Mouse (Mus musculus): ENCODE results near the gene Epb41l1. TPM values are rescaled to one million over a fixed set of nuclear protein-coding genes. Genes with fewer than 3 reads are reported as not detected.

The Epb41l1 gene
- polyA plus RNA-seq, 1 experiment = 7.0 TPM

DNA sequence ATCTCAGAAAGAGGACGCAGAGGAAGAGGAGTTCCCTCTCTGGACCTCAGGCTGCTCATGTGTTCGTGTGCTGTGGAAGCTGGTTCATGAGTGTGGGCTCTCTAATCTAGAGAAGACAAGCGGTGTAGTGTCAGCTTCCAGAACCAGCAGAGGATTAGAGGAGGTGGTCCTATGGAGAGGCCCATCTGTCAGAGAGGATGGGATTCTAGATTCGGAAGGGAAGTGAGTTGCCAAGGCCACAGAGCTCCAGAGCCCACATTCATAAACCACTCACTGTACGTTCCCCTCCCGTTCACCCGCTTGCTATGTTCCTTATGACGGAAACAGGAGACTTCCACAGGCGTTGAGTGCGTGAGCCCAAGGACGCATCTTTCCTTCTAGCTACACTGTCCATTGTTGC, 16.9 kb downstream of the Epb41l1 start:
- Histone ChIP-seq H3K4me1 (peaks cover 11% of the 10 kb centered on the region), H3K9me3 (no peaks in the 10 kb centered on the region), H3K4me3 (replicated peaks) (no peak overlapping the region), H3K36me3 (replicated peaks; ENCODE audit: low read length) (no peaks in the 10 kb centered on the region), H3K27me3 (replicated peaks) (peaks cover 67% of the 10 kb centered on the region)
- no peak for TF ChIP-seq FLI1 (IDR thresholded peaks at IDR 0.05; ENCODE audit: low read length)
- no peak for TF ChIP-seq GATA1 (IDR thresholded peaks at IDR 0.05; ENCODE audit: borderline replicate concordance, low read length)

DNA sequence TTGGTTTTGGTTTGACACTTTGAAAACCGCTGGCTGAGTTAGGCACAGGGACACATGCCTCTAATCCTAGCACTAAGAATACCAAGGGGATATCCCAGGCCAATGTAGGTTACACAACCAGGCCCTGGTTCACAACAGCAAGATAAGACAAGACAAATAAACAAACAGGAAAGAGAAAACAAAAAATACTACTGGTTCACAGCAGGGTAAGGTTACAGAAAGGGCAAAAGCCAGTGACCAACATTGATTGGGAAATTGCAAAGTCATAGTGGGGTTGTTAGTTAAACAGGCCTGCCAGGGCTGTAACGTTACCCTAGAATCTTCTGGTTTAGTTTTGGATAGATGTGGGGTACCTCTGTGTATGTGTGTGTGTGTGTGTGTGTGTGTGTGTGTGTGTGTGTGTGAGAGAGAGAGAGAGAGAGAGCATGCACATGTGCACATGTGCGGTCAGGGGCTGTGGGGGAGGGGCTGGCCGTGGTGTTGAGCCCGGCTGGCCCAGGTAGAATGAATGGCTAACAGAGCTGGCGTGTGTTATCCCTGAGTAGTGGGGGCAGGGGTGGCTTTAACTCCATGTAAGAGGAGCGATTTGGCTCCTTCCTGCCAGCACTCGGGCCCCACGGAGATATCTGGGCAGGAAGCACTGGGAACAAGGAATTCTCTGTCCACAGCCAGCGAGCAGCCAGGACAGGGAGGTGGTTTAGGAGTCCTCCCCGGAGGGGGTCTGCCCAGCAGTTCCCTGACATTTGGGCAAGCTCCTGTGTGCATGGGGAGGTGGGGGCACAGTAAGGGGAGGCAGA, 19.2 kb downstream of the Epb41l1 start:
- Histone ChIP-seq H3K9me3 (peaks cover 2% of the 10 kb centered on the region), H3K27me3 (replicated peaks) (peaks cover 75% of the 10 kb centered on the region), H3K36me3 (replicated peaks; ENCODE audit: low read length) (no peaks in the 10 kb centered on the region), H3K4me3 (replicated peaks) (no peak overlapping the region), H3K4me1 (peaks cover 11% of the 10 kb centered on the region)
- TF ChIP-seq GATA1 (IDR thresholded peaks at IDR 0.05; ENCODE audit: borderline replicate concordance, low read length) (no peak), FLI1 (IDR thresholded peaks at IDR 0.05; ENCODE audit: low read length) (no peak)

DNA sequence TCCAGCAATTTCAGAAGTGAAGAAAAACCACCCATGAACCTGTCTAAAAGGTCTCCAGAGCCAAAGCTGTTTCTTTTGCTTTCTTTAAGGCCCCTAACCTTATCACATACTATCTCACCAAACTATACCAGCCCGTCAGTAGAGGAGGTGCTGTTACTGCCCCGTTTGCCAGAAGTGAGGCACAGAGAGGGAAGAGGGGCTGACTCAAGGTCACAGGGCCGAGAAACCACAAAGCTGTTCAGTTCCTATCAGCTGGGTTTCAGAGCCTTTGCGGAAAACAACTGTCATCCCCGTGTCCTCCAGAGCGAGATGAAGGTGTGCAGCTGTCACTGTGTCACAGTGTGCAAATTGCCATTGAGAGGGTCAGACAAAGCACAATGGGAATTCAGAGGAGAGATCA, 21.2 kb downstream of the Epb41l1 start:
- Histone ChIP-seq H3K9me3 (peaks cover 16% of the 10 kb centered on the region), H3K27me3 (replicated peaks) (peaks cover 76% of the 10 kb centered on the region), H3K4me3 (replicated peaks) (no peak overlapping the region), H3K36me3 (replicated peaks; ENCODE audit: low read length) (no peaks in the 10 kb centered on the region), H3K4me1 (peaks cover 11% of the 10 kb centered on the region)
- TF ChIP-seq FLI1 (IDR thresholded peaks at IDR 0.05; ENCODE audit: low read length) (no peak), GATA1 (IDR thresholded peaks at IDR 0.05; ENCODE audit: borderline replicate concordance, low read length) (no peak)

DNA sequence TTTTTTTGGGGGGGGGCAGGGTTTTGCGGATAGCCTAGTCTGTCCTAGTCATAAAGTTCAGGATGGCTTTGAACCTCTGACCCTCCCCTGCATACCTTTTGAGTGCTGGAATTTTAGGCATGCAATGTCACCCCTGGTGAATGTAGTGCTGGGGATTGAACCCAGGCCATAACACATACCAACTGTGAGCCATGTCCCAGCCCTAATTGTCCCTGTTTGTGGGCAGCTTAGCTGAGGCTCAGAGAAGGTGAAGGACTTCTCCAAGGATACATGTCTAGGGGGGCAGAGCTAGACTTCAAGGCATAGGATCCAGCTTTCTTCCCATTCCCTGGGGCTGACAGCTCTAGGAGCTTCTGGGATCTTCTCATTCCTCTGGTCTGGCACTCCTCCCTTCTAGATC, 22.6 kb downstream of the Epb41l1 start:
- no peaks in the 10 kb centered on the region for H3K36me3 ChIP-seq (replicated peaks; ENCODE audit: low read length)
- no peak overlapping the region for H3K4me3 ChIP-seq (replicated peaks)
- peaks cover 11% of the 10 kb centered on the region for H3K4me1 ChIP-seq
- peaks cover 77% of the 10 kb centered on the region for H3K27me3 ChIP-seq (replicated peaks)
- peaks cover 16% of the 10 kb centered on the region for H3K9me3 ChIP-seq
- TF ChIP-seq FLI1 (IDR thresholded peaks at IDR 0.05; ENCODE audit: low read length) (no peak), GATA1 (IDR thresholded peaks at IDR 0.05; ENCODE audit: borderline replicate concordance, low read length) (no peak)

DNA sequence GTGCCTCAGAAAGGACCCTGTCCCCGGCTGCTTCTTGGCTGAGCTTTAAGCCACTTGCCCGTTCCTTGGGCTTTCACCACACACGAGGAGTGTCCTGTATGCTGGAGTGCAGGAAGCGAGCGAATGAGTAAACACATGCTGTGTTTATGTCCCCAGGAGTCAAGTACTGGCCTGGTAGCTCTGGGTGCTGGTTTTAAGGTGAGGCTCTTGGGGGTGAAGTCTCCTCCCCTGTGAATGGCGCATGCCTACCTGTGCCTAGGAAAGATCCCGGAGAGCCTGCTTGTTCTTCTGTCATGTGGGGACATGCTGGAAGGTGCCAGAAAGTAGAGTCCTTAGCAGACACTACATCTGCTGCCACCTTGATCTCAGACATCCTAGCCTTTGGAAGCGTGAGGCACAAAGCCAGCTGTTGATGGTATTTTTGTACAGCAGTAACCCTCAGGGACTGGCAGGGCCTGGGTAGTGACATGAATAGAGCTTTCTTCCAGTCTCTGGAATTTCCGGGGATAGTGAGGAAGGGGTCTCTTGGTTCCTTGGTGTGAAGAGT, 25.9 kb downstream of the Epb41l1 start:
- peaks cover 86% of the 10 kb centered on the region for H3K27me3 ChIP-seq (replicated peaks)
- no peaks in the 10 kb centered on the region for H3K4me1 ChIP-seq
- peaks cover 16% of the 10 kb centered on the region for H3K9me3 ChIP-seq
- no peaks in the 10 kb centered on the region for H3K36me3 ChIP-seq (replicated peaks; ENCODE audit: low read length)
- no peak overlapping the region for H3K4me3 ChIP-seq (replicated peaks)
- TF ChIP-seq FLI1 (IDR thresholded peaks at IDR 0.05; ENCODE audit: low read length) (no peak), GATA1 (IDR thresholded peaks at IDR 0.05; ENCODE audit: borderline replicate concordance, low read length) (no peak)

DNA sequence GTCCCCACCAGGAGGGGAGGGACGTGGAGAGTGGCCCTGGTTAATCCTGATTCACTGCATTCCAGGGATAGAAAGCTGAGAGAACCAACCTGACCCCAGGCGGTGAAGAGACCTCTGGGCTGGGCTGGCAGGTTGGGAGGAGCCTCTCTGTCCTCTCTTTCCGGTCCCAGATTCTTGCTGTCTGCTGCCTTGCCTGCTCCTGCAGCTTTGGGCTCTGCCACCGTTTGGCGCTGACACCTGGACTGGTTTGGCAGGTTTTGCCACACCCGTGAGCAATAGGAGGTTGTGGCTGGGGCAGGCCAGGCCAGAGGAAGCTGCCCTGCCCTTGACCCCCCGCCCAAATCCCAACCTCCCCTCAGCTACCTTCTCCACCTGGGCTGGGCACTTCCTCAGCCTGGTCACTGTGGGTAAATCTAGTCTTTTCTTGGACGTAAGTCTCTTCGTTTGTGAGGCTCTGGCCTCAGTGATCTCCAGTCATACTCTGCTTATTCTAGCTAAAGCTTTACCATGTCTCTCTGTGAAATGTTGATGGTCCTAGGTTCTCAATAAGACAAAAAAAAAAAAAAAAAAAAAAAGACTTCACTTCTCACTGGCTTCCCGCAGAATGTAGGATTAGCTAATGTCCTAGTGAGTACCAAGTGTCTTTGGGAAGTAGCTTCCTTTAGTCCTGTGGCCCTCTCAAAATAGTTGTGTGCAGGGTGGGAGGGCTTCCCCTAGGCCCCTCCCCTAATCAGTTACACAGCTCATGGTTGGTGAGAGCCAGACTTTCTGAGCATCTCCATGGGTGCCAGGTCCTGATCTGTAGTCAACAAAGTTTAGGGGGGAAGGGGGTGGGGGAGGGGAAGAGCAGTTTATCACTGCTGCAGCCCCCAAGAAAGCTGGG, 26.9 kb downstream of the Epb41l1 start:
- H3K4me1 ChIP-seq = no peaks in the 10 kb centered on the region
- H3K36me3 ChIP-seq (replicated peaks; ENCODE audit: low read length) = no peaks in the 10 kb centered on the region
- TF ChIP-seq GATA1 (IDR thresholded peaks at IDR 0.05; ENCODE audit: borderline replicate concordance, low read length) = no peak
- peaks cover 16% of the 10 kb centered on the region for H3K9me3 ChIP-seq
- H3K27me3 ChIP-seq (replicated peaks) = peaks cover 82% of the 10 kb centered on the region
- H3K4me3 ChIP-seq (replicated peaks) = no peak overlapping the region

DNA sequence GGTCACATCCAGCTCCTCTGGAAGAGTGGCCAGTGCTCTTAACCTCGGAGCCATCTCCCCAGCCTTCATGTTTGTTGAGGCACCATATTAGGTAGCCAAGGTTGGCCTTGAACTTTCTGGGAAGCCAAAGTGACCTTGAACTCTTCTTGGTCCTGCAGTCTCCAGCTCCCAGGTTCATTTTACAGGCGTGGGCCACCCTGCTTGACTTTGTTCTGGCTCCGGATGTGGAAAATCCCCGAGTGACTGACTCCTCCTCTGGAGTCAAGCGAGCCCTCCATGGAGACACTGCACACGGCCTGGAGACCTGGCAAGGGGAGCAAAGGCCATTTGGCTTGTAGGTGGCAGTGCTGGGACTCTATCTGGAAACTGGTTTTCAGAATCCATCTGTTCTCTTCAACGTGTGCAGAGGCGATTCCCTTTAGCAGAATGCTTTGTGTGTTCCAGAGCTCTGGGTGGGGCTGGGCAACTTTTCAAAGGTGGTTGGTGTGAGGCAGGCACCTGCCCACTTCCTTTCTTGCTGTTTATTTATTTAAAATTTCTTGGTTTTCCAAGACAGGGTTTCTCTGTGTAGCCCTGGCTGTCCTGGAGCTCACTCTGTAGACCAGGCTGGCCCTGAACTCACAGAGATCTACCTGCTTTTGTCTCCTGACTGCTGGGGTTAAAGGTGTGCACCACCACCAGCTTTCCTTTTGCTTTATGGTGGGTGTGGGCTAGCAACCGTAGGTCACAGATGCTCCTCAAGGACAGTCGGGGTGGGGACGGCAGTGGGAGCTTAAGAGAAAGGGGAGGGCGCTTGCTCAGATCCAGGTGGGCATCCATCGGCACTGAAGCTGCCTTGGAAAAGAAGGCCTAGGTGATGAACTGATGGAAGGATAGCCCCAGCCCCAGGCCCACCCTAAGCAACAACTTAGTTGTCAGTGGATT, 30.8 kb downstream of the Epb41l1 start:
- Histone ChIP-seq H3K27me3 (replicated peaks) (peaks cover 85% of the 10 kb centered on the region), H3K9me3 (no peaks in the 10 kb centered on the region), H3K36me3 (replicated peaks; ENCODE audit: low read length) (no peaks in the 10 kb centered on the region), H3K4me1 (no peaks in the 10 kb centered on the region), H3K4me3 (replicated peaks) (no peak overlapping the region)
- TF ChIP-seq GATA1 (IDR thresholded peaks at IDR 0.05; ENCODE audit: borderline replicate concordance, low read length) (no peak), FLI1 (IDR thresholded peaks at IDR 0.05; ENCODE audit: low read length) (no peak)

DNA sequence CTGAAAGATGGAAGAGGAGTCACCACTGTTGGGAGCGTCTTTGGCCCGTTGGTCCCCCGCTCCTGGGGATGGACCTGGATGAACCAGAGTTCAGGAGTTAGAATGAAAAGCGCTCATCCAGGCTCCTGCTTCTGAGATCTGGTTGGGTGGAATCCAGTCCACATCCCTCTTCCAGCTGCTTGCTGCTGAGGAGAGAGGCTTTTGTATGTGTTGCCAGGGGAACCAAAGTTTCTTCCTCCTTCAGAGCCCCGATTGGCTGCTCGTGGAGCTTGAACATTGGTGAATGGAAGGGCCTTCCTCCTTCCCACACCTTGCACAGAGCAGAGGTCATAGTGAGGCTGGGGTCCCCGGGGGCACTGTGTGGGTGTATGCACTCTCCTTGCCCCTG, 31.4 kb downstream of the Epb41l1 start:
- TF ChIP-seq FLI1 (IDR thresholded peaks at IDR 0.05; ENCODE audit: low read length) (no peak), GATA1 (IDR thresholded peaks at IDR 0.05; ENCODE audit: borderline replicate concordance, low read length) (no peak)
- no peak overlapping the region for H3K4me3 ChIP-seq (replicated peaks)
- no peaks in the 10 kb centered on the region for H3K36me3 ChIP-seq (replicated peaks; ENCODE audit: low read length)
- no peaks in the 10 kb centered on the region for H3K9me3 ChIP-seq
- no peaks in the 10 kb centered on the region for H3K4me1 ChIP-seq
- peaks cover 85% of the 10 kb centered on the region for H3K27me3 ChIP-seq (replicated peaks)

GRCm38 (mm10) chr2:156453822-156454221, 33.1 kb downstream of the Epb41l1 start:
- Histone ChIP-seq H3K27me3 (replicated peaks) (peaks cover 82% of the 10 kb centered on the region), H3K4me3 (replicated peaks) (no peak overlapping the region), H3K4me1 (no peaks in the 10 kb centered on the region), H3K36me3 (replicated peaks; ENCODE audit: low read length) (no peaks in the 10 kb centered on the region), H3K9me3 (no peaks in the 10 kb centered on the region)
- no peak for TF ChIP-seq FLI1 (IDR thresholded peaks at IDR 0.05; ENCODE audit: low read length)
- no peak for TF ChIP-seq GATA1 (IDR thresholded peaks at IDR 0.05; ENCODE audit: borderline replicate concordance, low read length)

Measured in megakaryocyte, embryonic 14.5 days (primary cell).